Mouse (Mus musculus): ENCODE measurements around the gene Tyw1. TPM values are rescaled to one million over a fixed set of nuclear protein-coding genes. Genes with fewer than 3 reads are reported as not detected.

The Tyw1 gene
- total and polyA plus RNA-seq, 3 experiments = 34.7 to 46.5 (median 37.1) TPM

DNA sequence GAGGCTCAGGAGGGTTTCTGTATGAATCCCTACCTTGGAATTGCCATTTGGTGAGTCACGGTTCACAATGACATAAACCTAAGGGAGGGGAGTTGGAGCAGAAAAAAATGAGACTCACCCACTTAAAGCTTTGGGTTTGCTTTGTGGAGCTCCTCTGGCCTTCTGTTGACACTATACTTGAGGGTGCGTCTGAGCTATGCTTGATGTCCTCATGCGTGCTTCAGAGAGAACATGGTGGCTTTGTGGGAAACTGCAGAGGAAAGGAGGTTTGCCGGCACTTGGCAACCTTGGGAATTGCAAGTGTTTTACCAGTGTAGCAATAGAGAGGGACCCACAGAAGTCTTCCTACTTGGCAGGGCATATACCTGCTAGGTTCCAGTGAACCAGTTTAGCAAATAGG, 48.1 kb upstream of the Tyw1 start:
- in situ Hi-C loops (cut with MboI; ENCODE audit: low pct_ligation_motif_present, low pct_unique_long_range_greater_than_20kb, low sequenced_read_pairs) = no loop called here
- peaks cover 62 to 86% of the 10 kb centered on the region in 2 experiments for H3K36me3 ChIP-seq (replicated peaks in 1 of 2; ENCODE audit: control insufficient read depth in 1 of 2, insufficient read depth in 1 of 2, low read length in 1 of 2)

DNA sequence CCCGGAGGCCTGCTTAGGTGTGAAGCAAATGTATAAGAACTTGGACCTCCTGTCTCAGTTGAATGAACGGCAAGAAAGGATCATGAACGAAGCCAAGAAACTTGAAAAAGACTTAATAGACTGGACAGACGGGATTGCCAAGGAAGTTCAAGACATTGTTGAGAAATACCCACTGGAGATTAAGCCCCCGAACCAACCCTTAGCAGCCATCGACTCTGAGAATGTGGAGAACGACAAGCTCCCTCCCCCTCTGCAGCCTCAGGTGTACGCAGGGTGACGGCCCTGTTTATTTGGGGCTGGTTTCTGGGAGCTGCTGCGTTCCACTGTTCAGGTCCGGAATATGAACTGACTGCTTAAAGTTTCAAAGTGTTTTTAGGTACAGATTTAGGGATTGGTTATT, 42.5 kb upstream of the Tyw1 start:
- in situ Hi-C loops (cut with MboI; ENCODE audit: low pct_ligation_motif_present, low pct_unique_long_range_greater_than_20kb, low sequenced_read_pairs) = no loop called here
- TF ChIP-seq MAX (IDR thresholded peaks at IDR 0.05; ENCODE audit: low read length) = no peak
- TF ChIP-seq JUND (conservative IDR thresholded peaks at IDR 0.05; ENCODE audit: low read depth, low read length) = no peak
- TF ChIP-seq ZC3H11A (IDR thresholded peaks at IDR 0.05; ENCODE audit: low read depth, low read length) = no peak
- no peak for TF ChIP-seq TCF12 (IDR thresholded peaks at IDR 0.05; ENCODE audit: low read depth, low read length)
- TF ChIP-seq RCOR1 (conservative IDR thresholded peaks at IDR 0.05; ENCODE audit: low read depth, low read length) = no peak
- no peak for TF ChIP-seq ZNF384 (IDR thresholded peaks at IDR 0.05; ENCODE audit: low read depth, low read length)
- TF ChIP-seq CTCF (conservative IDR thresholded peaks at IDR 0.05 in 1 of 2, IDR thresholded peaks at IDR 0.05 in 1 of 2; ENCODE audit: low read depth in 2 of 2, low read length in 2 of 2) = no peak
- TF ChIP-seq ZMIZ1 (IDR thresholded peaks at IDR 0.05; ENCODE audit: low read depth, low read length) = no peak
- no peak for TF ChIP-seq RAD21 (IDR thresholded peaks at IDR 0.05; ENCODE audit: low read depth, low read length)
- TF ChIP-seq SMC3 (IDR thresholded peaks at IDR 0.05; ENCODE audit: low read depth, low read length) = no peak
- TF ChIP-seq SIN3A (IDR thresholded peaks at IDR 0.05; ENCODE audit: low read length) = no peak
- TF ChIP-seq TBP (conservative IDR thresholded peaks at IDR 0.05; ENCODE audit: low read depth, low read length) = no peak
- TF ChIP-seq MAZ (IDR thresholded peaks at IDR 0.05; ENCODE audit: low read depth, low read length) = no peak
- no peak for TF ChIP-seq MAFK (IDR thresholded peaks at IDR 0.05; ENCODE audit: insufficient replicate concordance, low read length)
- TF ChIP-seq CHD2 (IDR thresholded peaks at IDR 0.05; ENCODE audit: low read length) = no peak
- no peak for TF ChIP-seq EP300 (IDR thresholded peaks at IDR 0.05; ENCODE audit: low read length)
- no peak for TF ChIP-seq PAX5 (IDR thresholded peaks at IDR 0.05; ENCODE audit: low read length)
- TF ChIP-seq USF1 (IDR thresholded peaks at IDR 0.05; ENCODE audit: low read depth, low read length) = no peak
- no peak for DNase-seq (ENCODE audit: extremely low read depth)
- Histone ChIP-seq H3K27me3 (replicated peaks) (no peaks in the 10 kb centered on the region), H3K36me3 (replicated peaks in 1 of 2; ENCODE audit: control insufficient read depth in 1 of 2, insufficient read depth in 1 of 2, low read length in 1 of 2) (peaks cover 52 to 73% of the 10 kb centered on the region in 2 experiments), H3K4me2 (ENCODE audit: insufficient read depth, low read depth, poor library complexity, severe bottlenecking) (no peak overlapping the region), H3K27ac (ENCODE audit: insufficient read depth, low read depth) (no peak overlapping the region), H3K4me3 (replicated peaks in 1 of 3; ENCODE audit: low read depth in 2 of 3, low read length in 2 of 3, poor library complexity in 1 of 3) (no peak overlapping the region), H3K9ac (ENCODE audit: insufficient read depth, low read depth) (no peak overlapping the region), H3K79me2 (replicated peaks; ENCODE audit: control insufficient read depth, extremely low read depth, insufficient read depth, poor library complexity, severe bottlenecking) (no peaks in the 10 kb centered on the region), H3K9me3 (replicated peaks; ENCODE audit: low read length) (no peaks in the 10 kb centered on the region), H3K4me1 (ENCODE audit: control insufficient read depth in 1 of 2, insufficient read depth in 2 of 2) (no peaks in the 10 kb centered on the region)
- dilution Hi-C loops (cut with MboI; ENCODE audit: extremely low pct_ligation_motif_present, extremely low pct_unique_long_range_greater_than_20kb, low sequenced_read_pairs) = no loop called here

More for the DNA sequence above, 48.1 kb upstream of the Tyw1 start:
- Histone ChIP-seq H3K9me3 (replicated peaks; ENCODE audit: low read length) (no peaks in the 10 kb centered on the region), H3K27me3 (replicated peaks) (no peaks in the 10 kb centered on the region), H3K79me2 (replicated peaks; ENCODE audit: control insufficient read depth, extremely low read depth, insufficient read depth, poor library complexity, severe bottlenecking) (0 out of 2 replicates have a peak, but pooled peaks cover 2% of the 10 kb centered on the region), H3K27ac (ENCODE audit: insufficient read depth, low read depth) (no peak overlapping the region), H3K4me1 (ENCODE audit: control insufficient read depth in 1 of 2, insufficient read depth in 2 of 2) (peaks cover 9 to 19% of the 10 kb centered on the region in 2 experiments), H3K4me3 (replicated peaks in 1 of 3; ENCODE audit: low read depth in 2 of 3, low read length in 2 of 3, poor library complexity in 1 of 3) (no peak overlapping the region), H3K9ac (ENCODE audit: insufficient read depth, low read depth) (no peak overlapping the region), H3K4me2 (ENCODE audit: insufficient read depth, low read depth, poor library complexity, severe bottlenecking) (no peak overlapping the region)
- dilution Hi-C loops (cut with MboI; ENCODE audit: extremely low pct_ligation_motif_present, extremely low pct_unique_long_range_greater_than_20kb, low sequenced_read_pairs) = no loop called here
- TF ChIP-seq ZNF384 (IDR thresholded peaks at IDR 0.05; ENCODE audit: low read depth, low read length) (no peak), UBTF (IDR thresholded peaks at IDR 0.05; ENCODE audit: low read depth, low read length) (no peak), E2F4 (IDR thresholded peaks at IDR 0.05; ENCODE audit: insufficient replicate concordance, low read depth, low read length) (no peak), ETS1 (conservative IDR thresholded peaks at IDR 0.05; ENCODE audit: low read depth, low read length) (no peak), NELFE (IDR thresholded peaks at IDR 0.05; ENCODE audit: low read depth, low read length) (no peak), MAX (IDR thresholded peaks at IDR 0.05; ENCODE audit: low read length) (no peak), USF2 (conservative IDR thresholded peaks at IDR 0.05; ENCODE audit: low read depth, low read length) (no peak), MXI1 (IDR thresholded peaks at IDR 0.05; ENCODE audit: low read depth, low read length) (no peak), ZMIZ1 (IDR thresholded peaks at IDR 0.05; ENCODE audit: low read depth, low read length) (no peak), PAX5 (IDR thresholded peaks at IDR 0.05; ENCODE audit: low read length) (no peak)
- no peak for DNase-seq (ENCODE audit: extremely low read depth)
